21 mouse cellular contexts compared by ENCODE assay signal in the genomic region with DNA sequence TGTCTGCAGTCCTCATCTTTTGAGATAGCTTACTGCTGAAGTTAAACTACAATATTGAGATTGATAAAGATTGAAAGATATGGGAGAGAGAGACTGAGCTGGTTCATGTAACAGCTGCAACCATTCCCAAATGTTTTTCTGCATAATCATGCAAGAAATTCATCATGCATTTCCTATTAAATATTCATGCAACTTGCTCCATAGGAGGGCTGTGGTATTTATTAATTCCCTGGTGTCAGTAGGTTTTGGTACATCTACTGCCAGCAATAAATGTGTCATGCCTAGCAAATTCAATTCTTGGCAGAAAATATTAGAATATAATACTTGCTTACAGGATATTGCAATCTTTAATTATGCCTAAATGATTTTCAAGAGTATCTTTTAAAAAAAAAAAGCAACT.
"Had no signal": no experiment of that assay in that cellular context is flagged by ENCODE, and none has a peak within 500 bp of the region (broad histone marks: within the 10 kb centered on the region; RNA-seq: fewer than 3 reads in every experiment).

No protein-coding gene starts in this region.

- H3K27me3 ChIP-seq: kidney, embryonic 15.5 days; limb, embryonic 12.5 days; limb, embryonic 15.5 days; neural tube, embryonic 13.5 days had no signal

- H3K9ac ChIP-seq: kidney, embryonic 15.5 days; limb, embryonic 12.5 days; limb, embryonic 15.5 days; liver, embryonic 14.5 days; liver, postnatal 0 days; lung, embryonic 14.5 days; neural tube, embryonic 13.5 days had no signal

- H3K36me3 ChIP-seq: kidney, embryonic 15.5 days; limb, embryonic 12.5 days; limb, embryonic 15.5 days; neural tube, embryonic 13.5 days had no signal

- H3K9me3 ChIP-seq: kidney, embryonic 15.5 days; limb, embryonic 12.5 days; limb, embryonic 15.5 days; neural tube, embryonic 13.5 days had no signal

- H3K4me2 ChIP-seq: kidney, embryonic 15.5 days; limb, embryonic 12.5 days; limb, embryonic 15.5 days; liver, embryonic 11.5 days; lung, embryonic 14.5 days; neural tube, embryonic 13.5 days had no signal

- DNase-seq: kidney, adult 11 months; kidney, adult 8-10 months; kidney, postnatal 10 days; kidney, postnatal 36 days; layer of hippocampus, postnatal 36 days; left cerebral cortex, postnatal 4 days; liver, postnatal 0 days; lung, embryonic 14.5 days; retina, postnatal 1 day; right cerebral cortex, postnatal 25 days; thymus, adult 2 months; thymus, postnatal 25 days had no signal

- ATAC-seq: liver, postnatal 0 days; lung, postnatal 0 days had no signal

- H3K27ac ChIP-seq: kidney, embryonic 15.5 days; limb, embryonic 12.5 days; limb, embryonic 15.5 days; liver, embryonic 14.5 days; macrophage; neural tube, embryonic 13.5 days had no signal

- H3K4me3 ChIP-seq: kidney, embryonic 15.5 days; limb, embryonic 12.5 days; limb, embryonic 15.5 days; myocyte; neural tube, embryonic 13.5 days had no signal

- H3K4me1 ChIP-seq: kidney, embryonic 15.5 days; limb, embryonic 15.5 days had no signal
